Mouse (Mus musculus) frontal cortex, postnatal 10 days (tissue): ENCODE data around the gene Pdcd2.
"Not testable (repeated sequence)": the region's sequence is repeated elsewhere in the genome, so short reads cannot be mapped to it uniquely, and the experiment has no call there.

Source experiments
- DNase-seq, 2 experiments: peaks; one replicate each; pipeline ENCODE4 v3.0.0; 2022; ENCODE audit warnings: low spot score in 2 of 2, mixed read lengths in 1 of 2

The Pdcd2 gene

GRCm38 (mm10) chr17:15526986-15527810 is at the start of gene Pdcd2:
TSS of gene Pdcd2 (minus strand) at chr17:15527301.
- DNase-seq = peak; percentile 87 to 90

- DNase-seq = no peak
Observed at GRCm38 (mm10) chr17:15575056-15575455, 48.0 kb upstream of the Pdcd2 start.

DNA sequence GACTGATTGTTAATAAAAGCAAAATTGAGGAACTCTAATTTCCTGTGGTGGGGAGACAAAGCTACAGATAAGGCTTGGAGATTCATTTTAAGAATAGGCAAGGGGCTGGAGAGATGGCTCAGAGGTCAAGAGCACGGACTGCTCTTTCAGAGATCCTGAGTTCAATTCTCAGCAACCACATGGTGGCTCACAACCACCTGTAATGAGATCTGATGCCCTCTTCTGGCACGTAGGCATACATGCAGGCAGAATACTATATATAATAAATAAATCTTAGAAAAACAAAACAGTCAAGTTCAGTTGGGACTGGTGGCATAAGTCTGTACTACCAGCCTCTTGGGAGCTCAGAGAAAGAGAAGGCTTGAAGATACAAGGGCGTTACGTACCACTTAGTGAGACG is 39.8 kb upstream of the Pdcd2 start:
- DNase-seq = no peak

DNA sequence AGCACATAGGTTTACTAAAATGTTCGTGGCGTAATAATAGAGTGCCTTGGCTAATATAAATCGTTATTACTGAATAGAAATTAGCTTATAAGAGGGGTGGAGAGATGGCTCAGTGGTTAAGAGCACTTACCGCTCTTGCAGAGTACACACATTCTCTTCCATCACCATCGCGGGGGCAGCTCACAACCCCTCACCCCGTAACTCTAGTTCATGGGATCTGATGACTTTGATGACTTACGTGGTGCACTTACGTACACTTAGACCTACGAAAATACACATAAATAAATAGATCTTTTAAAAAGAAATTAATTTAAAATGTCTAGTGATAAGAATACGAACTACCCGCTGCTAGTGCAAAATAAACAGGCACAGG is 37.8 kb upstream of the Pdcd2 start:
- DNase-seq = peak in 1 of 2 experiments; percentile 10

GRCm38 (mm10) chr17:15564014-15564927 is 37.2 kb upstream of the Pdcd2 start, which contains the start of gene Prdm9:
TSS of gene Prdm9 (minus strand) at chr17:15564354.
- peak; percentile 98 to 100 for DNase-seq

DNA sequence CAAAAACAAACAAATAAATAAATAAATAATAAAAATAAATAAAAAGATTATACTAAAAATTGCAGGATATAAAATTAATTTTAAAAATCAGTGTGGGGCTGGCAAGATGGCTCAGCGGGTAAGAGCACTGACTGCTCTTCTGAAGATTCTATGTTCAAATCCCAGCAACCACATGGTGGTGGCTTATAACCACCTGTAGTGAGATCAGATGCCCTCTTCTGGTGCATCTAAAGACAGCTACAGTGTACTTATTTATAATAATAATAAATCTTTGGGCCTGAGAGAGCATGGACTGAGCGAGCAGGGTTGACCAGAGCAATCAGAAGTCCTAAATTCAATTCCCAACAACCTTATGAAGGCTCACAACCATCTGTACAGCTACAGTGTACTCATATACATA is 32.8 kb upstream of the Pdcd2 start:
- no peak for DNase-seq

DNA sequence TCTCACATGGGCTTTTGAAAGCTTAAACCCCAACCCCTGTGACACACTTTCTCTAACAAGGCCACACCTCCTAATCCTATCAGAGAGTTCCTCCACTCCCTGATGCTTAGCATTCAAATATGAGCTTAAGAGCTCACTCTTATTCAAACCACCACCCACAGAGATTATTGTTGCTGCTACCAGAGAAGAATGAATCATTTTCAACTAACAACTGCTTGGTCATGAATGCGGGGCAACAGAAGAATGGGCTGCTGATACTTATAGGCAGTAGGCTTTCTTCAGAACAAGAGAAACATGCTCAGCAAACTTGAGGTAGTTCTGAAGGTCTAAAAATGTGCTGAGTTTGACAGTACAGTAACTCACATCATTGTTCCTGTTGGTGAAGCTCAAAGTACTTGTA is 22.6 kb upstream of the Pdcd2 start:
- DNase-seq = no peak

- DNase-seq = no peak
Observed at GRCm38 (mm10) chr17:15546440-15546839, 19.3 kb upstream of the Pdcd2 start.

DNA sequence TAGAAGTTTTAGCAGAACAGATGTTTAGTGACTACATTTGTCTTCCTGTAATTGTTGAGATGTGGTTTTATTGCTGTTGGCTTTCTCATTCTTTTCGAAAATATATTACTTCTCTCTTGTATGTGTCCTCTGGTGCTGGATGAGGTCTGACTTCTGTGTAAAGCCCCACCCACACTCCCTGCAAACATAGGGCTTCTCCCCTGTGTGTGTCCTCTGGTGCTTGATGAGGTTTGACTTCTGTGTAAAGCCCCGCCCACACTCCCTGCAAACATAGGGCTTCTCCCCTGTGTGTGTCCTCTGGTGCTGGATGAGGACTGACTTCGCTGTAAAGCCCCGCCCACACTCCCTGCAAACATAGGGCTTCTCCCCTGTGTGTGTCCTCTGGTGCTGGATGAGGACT is 16.8 kb upstream of the Pdcd2 start:
- DNase-seq = not testable (repeated sequence)

DNA sequence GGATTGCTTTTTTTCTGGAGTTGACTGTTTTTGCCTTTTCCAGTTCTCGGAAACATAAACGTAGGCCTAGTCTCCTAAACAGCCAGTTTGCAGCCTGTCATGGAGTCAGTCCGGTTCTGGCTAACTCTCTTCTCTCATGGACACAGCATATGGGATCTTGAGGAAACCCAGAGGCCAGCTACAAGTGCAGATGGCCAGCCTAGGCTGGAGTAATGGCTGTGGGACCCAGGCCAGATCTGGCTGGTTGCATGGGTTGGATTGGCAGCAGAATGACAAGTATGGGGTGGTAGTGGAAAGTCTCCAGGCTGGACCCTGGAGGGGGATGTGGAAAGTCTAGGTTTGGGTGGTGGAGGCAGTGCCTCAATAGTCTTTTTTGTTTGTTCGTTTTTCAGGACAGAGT is 13.2 kb upstream of the Pdcd2 start:
- no peak for DNase-seq

DNA sequence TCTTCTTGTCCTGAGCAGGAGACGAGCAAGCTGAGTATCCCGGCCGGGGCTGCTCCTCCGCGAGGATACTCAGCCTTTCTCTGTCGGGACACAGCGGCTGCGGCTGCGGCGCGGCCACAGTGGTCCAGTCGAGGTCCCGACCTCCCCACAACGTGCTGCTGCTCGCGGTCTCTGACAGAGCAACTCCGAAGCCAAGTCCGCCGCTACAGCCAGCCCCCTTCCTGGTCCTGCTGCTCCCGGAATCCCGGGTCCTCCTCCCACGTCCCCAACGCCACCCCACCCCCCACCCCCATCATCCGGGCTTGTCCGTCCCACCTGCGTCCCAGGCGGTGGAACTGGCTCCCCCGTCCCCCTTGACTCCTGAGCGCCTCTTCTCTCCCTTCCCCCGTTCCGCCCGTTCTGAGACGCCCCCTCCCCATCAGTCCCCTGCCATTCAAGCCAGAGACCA is 9.4 kb upstream of the Pdcd2 start:
- no peak for DNase-seq

GRCm38 (mm10) chr17:15535943-15536342 is 8.8 kb upstream of the Pdcd2 start:
- no peak for DNase-seq

- no peak for DNase-seq
Observed at GRCm38 (mm10) chr17:15535162-15535800, 8.2 kb upstream of the Pdcd2 start.

DNA sequence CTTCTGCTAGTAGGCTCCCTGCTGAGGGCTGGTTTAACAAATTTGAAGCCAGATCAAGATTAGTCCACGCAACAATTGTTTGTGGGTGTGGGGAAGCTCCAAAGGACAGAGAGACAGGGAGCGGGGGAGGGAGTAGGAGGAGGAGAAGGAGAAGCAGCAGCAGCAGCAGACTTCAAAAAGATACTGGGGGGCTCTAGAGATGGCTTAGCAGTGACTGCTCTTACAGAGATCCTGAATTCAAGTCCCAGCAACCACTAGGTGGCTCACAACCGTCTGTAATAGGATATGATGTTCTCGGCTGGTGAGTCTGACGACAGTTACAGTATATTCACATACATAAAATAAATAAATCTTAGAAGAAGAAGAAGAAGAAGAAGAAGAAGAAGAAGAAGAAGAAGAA is 3.0 kb upstream of the Pdcd2 start:
- peak in 1 of 2 experiments; percentile 40 for DNase-seq

- DNase-seq = no peak
Observed at GRCm38 (mm10) chr17:15528887-15529286, 1.8 kb upstream of the Pdcd2 start.

DNA sequence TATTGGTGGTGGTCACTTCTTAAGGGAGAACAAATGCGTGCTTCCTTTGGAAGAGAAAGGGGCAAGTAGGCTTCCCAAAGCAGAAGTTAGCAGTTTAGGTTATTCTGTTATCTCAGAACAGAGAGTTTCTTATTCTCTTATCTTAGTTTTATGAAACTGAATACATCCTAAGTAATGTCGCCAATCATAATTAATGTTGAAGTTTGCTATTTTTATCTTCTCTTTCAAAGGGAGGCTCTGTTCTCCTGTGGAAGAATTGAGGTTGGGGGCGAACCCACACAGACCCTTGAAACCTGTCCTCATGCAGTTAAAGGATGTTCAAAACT is 673 bp upstream of the Pdcd2 start:
- no peak for DNase-seq

DNA sequence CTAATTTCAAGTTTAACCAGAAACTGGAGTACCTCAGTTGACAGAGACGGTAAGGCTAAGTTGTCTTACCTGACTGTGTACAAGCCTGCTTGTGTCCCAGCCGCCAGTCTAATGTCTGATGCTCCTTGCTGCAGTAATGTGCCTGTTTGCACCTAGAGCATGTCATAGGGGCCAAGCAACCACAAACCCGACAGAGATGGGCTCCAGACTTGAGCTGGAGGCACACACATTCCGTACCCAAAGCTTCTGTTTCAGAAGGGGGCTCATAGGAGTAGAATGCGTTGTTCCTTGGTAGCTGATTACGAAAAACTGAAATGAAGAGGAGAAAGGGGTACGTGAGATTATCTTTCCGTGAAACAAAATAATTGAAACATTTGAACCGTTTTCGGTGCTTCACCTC is 797 bp downstream of the Pdcd2 start:
- no peak for DNase-seq

DNA sequence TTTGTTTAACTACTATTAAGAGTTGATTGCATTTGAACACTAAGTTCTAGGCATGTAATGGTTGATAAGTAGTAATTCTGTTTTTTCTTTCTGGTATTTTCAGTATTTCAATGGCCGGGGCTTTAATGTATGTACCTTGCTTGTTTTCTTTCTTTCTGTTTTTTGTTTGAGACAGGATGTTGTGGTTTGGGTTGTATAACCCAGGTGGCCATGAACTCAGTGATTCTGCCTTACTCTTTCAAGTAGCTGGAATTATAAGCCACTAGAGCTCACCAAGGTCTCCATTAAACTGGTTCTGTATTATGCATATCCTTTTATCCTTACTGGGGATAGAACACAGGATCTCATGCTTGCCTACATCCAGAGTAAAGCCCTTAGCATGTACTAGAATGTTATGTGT is 8.3 kb downstream of the Pdcd2 start:
- DNase-seq = no peak

DNA sequence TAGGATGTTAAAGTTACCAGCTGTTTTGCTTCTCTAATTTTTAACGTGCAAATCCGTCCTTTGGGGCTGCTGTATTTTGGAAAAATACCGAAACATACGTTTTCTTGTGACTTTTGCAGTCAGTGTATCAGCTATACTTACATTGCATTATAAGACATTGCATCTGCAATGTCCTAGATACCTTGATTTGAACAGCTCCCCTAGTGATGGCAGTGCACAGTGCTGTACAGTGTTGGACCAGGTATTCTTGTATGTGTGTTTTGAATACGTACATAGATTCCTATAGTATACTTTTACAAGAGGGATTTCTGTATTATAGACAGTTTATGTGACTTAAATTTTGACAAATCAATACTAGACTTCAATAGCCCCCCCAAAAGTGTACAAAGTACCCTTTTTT is 8.9 kb downstream of the Pdcd2 start:
- no peak for DNase-seq

- DNase-seq = no peak
Observed at GRCm38 (mm10) chr17:15517776-15518175, 9.3 kb downstream of the Pdcd2 start.

- DNase-seq = no peak
Observed at GRCm38 (mm10) chr17:15510694-15511093, 16.4 kb downstream of the Pdcd2 start.

GRCm38 (mm10) chr17:15499656-15500394 is 27.3 kb downstream of the Pdcd2 start, which contains the start of the genes Psmb1 and Tbp:
TSS of gene Psmb1 (minus strand) at chr17:15499751.
TSS of gene Tbp (plus strand) at chr17:15499888.
- peak; percentile 94 to 97 for DNase-seq
